Mouse (Mus musculus) thymus, adult 2 months (tissue): ENCODE results near the gene Ciao2b.

Experiments used
- CTCF ChIP-seq: fragments of 200-500 bp; IDR thresholded peaks from 2 replicates; pipeline ENCODE4 v1.5.1; 2012; ENCODE audit warnings: mild to moderate bottlenecking, control low read depth, low read length, moderate library complexity, borderline replicate concordance; ENCODE audit not compliant: control insufficient read depth, poor library complexity, insufficient read depth; ENCODE audit errors: extremely low read depth
- POLR2A ChIP-seq: fragments of 200-500 bp; IDR thresholded peaks from 2 replicates; pipeline ENCODE4 v1.6.1; 2012; ENCODE audit warnings: mild to moderate bottlenecking, low read length, control low read depth, moderate library complexity; ENCODE audit not compliant: control insufficient read depth, poor library complexity, insufficient read depth; ENCODE audit errors: extremely low read depth

GRCm38 (mm10) chr8:104611613-104612012 is 30.2 kb downstream of the Ciao2b start:
- no peak for TF ChIP-seq POLR2A
- TF ChIP-seq CTCF: no peak
